Mouse (Mus musculus) midbrain, postnatal 0 days (tissue): ENCODE measurements around the gene Pogk. TPM values are rescaled to one million over a fixed set of nuclear protein-coding genes. Genes with fewer than 3 reads are reported as not detected.

Experiments
- ATAC-seq: fragments of 200-750 bp; cut with Nextera tagmentation; 2 replicates; pipeline ENCODE4 v1.8.0; 2017; ENCODE audit warnings: moderate number of reproducible peaks, mild to moderate bottlenecking, moderate TSS enrichment, moderate library complexity; ENCODE audit not compliant: low FRiP score
- DNase-seq: peaks from one replicate; pipeline ENCODE4 v3.0.0-alpha.2; 2015; ENCODE audit warnings: low spot score
- H3K27ac ChIP-seq: fragments of 300-500 bp; sonication (generic); 2 replicates; pipeline ENCODE4 v1.5.1; 2014; ENCODE audit warnings: low read depth, mild to moderate bottlenecking, low read length, mixed read lengths
- H3K27me3 ChIP-seq: fragments of 300-500 bp; sonication (generic); 2 replicates; pipeline ENCODE4 v1.6.1; 2014; ENCODE audit warnings: low read length, control low read depth, mixed read lengths; ENCODE audit not compliant: insufficient read depth
- H3K36me3 ChIP-seq: fragments of 300-500 bp; sonication (generic); 2 replicates; pipeline ENCODE4 v1.6.1; 2014; ENCODE audit warnings: low read length, control low read depth, mixed read lengths; ENCODE audit not compliant: insufficient read depth
- H3K4me1 ChIP-seq: fragments of 300-500 bp; sonication (generic); 2 replicates; pipeline ENCODE4 v1.6.1; 2014; ENCODE audit warnings: mild to moderate bottlenecking, control low read depth, antibody characterized with exemption, low read length, mixed read lengths; ENCODE audit not compliant: insufficient read depth
- H3K4me2 ChIP-seq: fragments of 300-500 bp; sonication (generic); 2 replicates; pipeline ENCODE4 v1.6.1; 2014; ENCODE audit warnings: low read depth, mild to moderate bottlenecking, low read length, mixed read lengths; ENCODE audit not compliant: poor library complexity, severe bottlenecking
- H3K4me3 ChIP-seq: fragments of 300-500 bp; sonication (generic); 2 replicates; pipeline ENCODE4 v1.5.1; 2014; ENCODE audit warnings: low read depth, mild to moderate bottlenecking, low read length, moderate library complexity
- H3K9ac ChIP-seq: fragments of 300-500 bp; sonication (generic); replicated peaks from 2 replicates; pipeline ENCODE4 v1.6.1; 2014; ENCODE audit warnings: mild to moderate bottlenecking, low read length, moderate library complexity, mixed read lengths; ENCODE audit not compliant: poor library complexity, severe bottlenecking
- H3K9me3 ChIP-seq: fragments of 300-500 bp; sonication (generic); 2 replicates; pipeline ENCODE4 v1.6.1; 2016; ENCODE audit warnings: low read length, control low read depth
- CTCF ChIP-seq: IDR thresholded peaks from 2 replicates; pipeline ENCODE4 v1.5.1; 2016; ENCODE audit warnings: antibody characterized with exemption, mild to moderate bottlenecking
- WGBS: fragments of 180-500 bp; shearing (Covaris S2); extraction: QIAGEN DNeasy Blood & Tissue Kit; methylation state at CpG from one replicate; pipeline ENCODE4 v1.1.7; 2014; 5-methylcytosine and 5-hydroxymethylcytosine counted together
- polyA plus RNA-seq: library from polyadenylated mRNA; unstranded; fragments of >200 nt; fragmentation: Nextera tagmentation; extraction: Ambion mirVana; gene quantifications from 2 replicates; pipeline ENCODE4 v1.2.1, GENCODE M21; 2015
- total RNA-seq: library from RNA; depleted of rRNA; stranded (reverse); fragments of >200 nt; gene quantifications from 2 replicates; pipeline ENCODE4 v1.2.3, GENCODE M21; 2014

The Pogk gene
- total and polyA plus RNA-seq, 2 experiments from 2014 or later, result 22.0 to 77.9 TPM

DNA sequence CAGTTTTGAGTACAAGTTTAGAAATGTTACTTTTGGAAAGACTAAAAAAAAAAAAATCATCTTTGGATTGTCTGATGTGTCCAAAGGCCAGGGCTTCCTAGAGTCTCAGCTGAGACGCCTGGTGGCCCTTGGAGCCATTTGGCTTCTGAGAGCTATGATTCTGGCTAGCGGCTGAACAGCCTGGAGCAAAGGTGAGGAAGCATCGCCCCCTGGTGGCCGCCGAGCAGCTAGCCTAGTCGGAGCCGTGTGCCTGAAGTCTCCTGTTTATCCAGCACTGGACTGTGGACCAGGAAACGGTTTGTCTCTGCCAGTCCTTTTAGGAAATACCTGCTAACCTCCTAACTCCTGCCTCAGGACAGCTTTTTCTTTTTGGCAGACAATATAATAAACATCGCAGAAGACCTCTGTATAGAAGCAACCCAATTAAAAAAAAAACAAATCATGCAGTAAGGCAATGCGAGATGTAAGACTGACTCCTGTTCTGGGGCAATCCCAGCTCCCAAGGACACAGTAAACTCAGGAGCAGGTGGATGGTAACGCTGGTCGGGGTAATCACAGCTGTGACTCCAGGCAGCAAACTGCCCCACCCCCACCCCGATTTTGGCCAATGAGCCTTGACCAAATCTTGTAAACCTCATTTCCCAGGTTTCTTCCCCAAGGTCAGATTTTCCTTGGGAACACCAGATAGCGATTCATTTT is 49.4 kb downstream of the Pogk start:
- Histone ChIP-seq H3K4me3 (no peak overlapping the region), H3K27me3 (no peaks in the 10 kb centered on the region), H3K4me1 (no peaks in the 10 kb centered on the region), H3K27ac (no peak overlapping the region), H3K4me2 (no peak overlapping the region), H3K9ac (no peak overlapping the region), H3K36me3 (no peaks in the 10 kb centered on the region), H3K9me3 (no peaks in the 10 kb centered on the region)
- peak; percentile 76 for DNase-seq
- ATAC-seq, result peak; percentile 88
- 28% methylated on average over 14 of the region's 14 CpGs for WGBS
- TF ChIP-seq CTCF, result peak; percentile 98

DNA sequence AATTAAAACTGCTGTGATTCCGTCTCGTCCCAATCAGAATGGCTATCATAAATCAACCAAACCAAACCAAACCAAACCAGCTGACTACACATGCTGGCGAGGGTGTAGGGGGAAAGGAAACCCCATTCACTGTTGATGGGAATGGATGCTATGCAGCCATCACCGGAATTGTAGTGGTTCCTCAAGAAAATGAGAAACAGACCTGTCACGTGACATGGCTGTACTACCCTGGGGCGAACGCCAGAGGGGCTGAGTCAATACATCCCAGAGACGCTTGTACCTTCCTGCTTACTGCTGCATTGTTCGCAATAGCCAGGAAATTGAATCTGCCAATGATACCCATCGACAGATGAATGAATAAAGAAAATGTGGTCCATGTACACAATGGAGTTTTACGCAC is 59.9 kb downstream of the Pogk start:
- no peak overlapping the region for H3K4me3 ChIP-seq
- no peak overlapping the region for H3K4me2 ChIP-seq
- TF ChIP-seq CTCF, result no peak
- no peaks in the 10 kb centered on the region for H3K4me1 ChIP-seq
- 91% methylated on average over 11 of the region's 11 CpGs for WGBS
- H3K27me3 ChIP-seq, result no peaks in the 10 kb centered on the region
- H3K9ac ChIP-seq, result no peak overlapping the region
- DNase-seq (no peak), ATAC-seq (no peak)
- no peak overlapping the region for H3K27ac ChIP-seq
- no peaks in the 10 kb centered on the region for H3K9me3 ChIP-seq
- no peaks in the 10 kb centered on the region for H3K36me3 ChIP-seq

DNA sequence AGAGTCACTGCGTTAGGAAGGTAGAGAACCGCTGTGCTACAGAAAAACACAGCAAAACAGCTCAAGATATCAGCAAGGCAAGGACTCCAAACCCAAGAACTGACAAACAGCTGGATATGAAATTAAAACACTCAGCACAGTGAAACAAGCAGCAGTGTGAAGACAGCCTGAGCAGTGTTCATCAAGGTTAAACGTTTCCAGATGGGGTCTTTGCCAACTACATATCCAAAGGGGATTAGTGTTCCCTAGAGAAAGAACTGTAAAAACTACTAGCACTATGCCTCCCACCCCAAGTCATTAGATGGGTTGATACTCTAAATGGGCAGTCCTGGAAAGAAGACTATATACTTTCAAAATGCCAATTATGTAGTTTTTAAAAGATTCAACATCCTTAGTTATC is 60.3 kb downstream of the Pogk start:
- Histone ChIP-seq H3K9ac (no peak overlapping the region), H3K4me1 (no peaks in the 10 kb centered on the region), H3K4me2 (no peak overlapping the region), H3K36me3 (no peaks in the 10 kb centered on the region), H3K27me3 (no peaks in the 10 kb centered on the region), H3K4me3 (no peak overlapping the region), H3K27ac (no peak overlapping the region), H3K9me3 (no peaks in the 10 kb centered on the region)
- no peak for ATAC-seq
- no peak for DNase-seq
- TF ChIP-seq CTCF, result no peak
- WGBS, result 77% methylated on average over 3 of the region's 3 CpGs

DNA sequence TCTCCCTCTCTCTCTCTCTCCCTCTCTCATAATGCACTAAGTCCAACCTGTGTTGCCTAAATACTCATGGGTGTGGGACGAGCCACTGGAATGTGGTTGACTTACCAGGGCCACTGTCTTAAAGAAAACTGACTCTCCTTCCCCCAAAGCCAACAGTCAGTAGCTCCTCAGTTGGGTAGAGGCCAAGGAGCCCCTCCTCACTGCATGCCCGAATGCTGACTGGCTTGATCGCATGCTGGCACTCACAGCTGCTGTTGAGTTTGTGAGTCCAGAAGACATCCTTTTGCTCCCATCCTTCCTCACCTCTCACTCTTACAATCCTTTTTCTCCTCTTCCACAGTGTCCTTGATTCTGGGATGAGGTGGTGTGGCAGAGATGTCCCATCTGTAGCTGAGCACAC is 62.8 kb downstream of the Pogk start:
- Histone ChIP-seq H3K27ac (no peak overlapping the region), H3K4me3 (no peak overlapping the region), H3K9me3 (no peaks in the 10 kb centered on the region), H3K36me3 (no peaks in the 10 kb centered on the region), H3K9ac (no peak overlapping the region), H3K4me2 (no peak overlapping the region), H3K27me3 (no peaks in the 10 kb centered on the region), H3K4me1 (no peaks in the 10 kb centered on the region; the same call in 1 of the 2 replicates)
- ATAC-seq (no peak), DNase-seq (no peak)
- TF ChIP-seq CTCF, result no peak
- 70% methylated on average over 3 of the region's 3 CpGs for WGBS

DNA sequence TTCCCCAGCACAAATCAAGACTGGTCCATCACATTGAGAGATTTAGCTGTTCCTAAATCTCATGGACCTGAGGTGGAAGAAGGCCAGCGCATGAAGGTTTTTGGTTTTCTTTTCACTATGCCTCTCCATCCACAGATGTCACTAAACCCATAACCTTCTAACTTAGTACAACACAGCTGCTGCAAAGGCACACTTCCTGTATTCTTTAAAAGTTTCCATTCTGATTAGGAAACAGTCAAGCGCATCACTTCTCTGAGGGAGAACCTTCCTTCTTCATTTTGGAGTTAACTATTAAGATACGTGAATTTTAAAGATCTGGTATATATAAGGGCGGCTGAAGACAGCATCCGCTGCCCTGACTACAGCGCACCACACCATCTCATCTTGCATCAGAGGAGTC is 64.1 kb downstream of the Pogk start:
- DNase-seq, result no peak
- Histone ChIP-seq H3K27me3 (no peaks in the 10 kb centered on the region), H3K27ac (no peak overlapping the region), H3K36me3 (no peaks in the 10 kb centered on the region), H3K4me2 (no peak overlapping the region), H3K9ac (no peak overlapping the region), H3K4me1 (no peaks in the 10 kb centered on the region; the same call in 1 of the 2 replicates), H3K4me3 (no peak overlapping the region), H3K9me3 (no peaks in the 10 kb centered on the region)
- 93% methylated on average over 6 of the region's 6 CpGs for WGBS
- no peak for TF ChIP-seq CTCF
- ATAC-seq, result no peak

DNA sequence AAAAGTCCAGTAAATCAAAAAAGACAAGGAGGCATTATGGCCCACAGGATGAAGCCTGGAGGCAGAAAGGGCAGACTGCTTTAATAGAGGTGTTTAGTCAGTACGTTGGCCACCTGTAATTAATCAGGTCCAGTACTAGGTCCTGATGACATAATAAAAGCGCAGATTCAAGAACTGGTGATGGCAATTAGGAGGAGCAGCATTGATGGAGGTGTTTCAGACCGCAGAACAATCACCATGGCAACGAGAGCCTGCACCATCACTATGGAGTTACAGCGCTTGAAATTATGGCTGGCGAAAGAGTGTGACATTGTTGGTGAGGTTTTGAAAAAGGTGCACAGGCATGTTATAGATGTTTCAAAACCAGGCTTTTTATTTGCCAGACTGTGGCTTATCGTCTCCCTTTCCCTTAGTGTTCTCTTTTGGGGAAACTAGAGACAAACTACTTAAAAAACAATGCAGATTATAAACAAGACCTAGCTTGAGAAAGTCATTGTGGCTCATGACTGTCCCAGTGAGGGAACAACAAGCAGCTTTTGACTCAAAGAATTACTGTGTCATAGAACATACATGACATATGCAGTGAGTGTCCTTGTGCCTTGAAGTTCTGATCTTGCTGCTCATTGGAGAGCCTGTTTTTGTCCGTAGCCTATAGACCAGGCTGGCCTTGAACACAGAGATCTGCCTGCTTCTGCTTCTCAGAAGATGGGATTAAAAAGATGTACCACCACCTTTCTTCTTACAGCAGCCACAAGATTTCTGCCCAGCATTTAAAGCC is 65.2 kb downstream of the Pogk start:
- 31% methylated on average over 8 of the region's 8 CpGs for WGBS
- no peaks in the 10 kb centered on the region; the same call in 1 of the 2 replicates for H3K4me1 ChIP-seq
- TF ChIP-seq CTCF, result no peak
- no peak overlapping the region for H3K9ac ChIP-seq
- H3K4me2 ChIP-seq, result no peak overlapping the region
- H3K27me3 ChIP-seq, result no peaks in the 10 kb centered on the region
- DNase-seq, result peak; percentile 75
- 0 out of 2 replicates have a peak overlapping the region, but pooled peaks have one; percentile 13 for H3K27ac ChIP-seq
- no peak overlapping the region for H3K4me3 ChIP-seq
- no peaks in the 10 kb centered on the region for H3K9me3 ChIP-seq
- ATAC-seq, result peak; percentile 66
- H3K36me3 ChIP-seq, result no peaks in the 10 kb centered on the region
